Mouse (Mus musculus): ENCODE data around the gene Prkn. TPM values are rescaled to one million over a fixed set of nuclear protein-coding genes. Genes with fewer than 3 reads are reported as not detected.

Prkn gene
- total RNA-seq, 1 experiment, result 1.7 TPM

GRCm38 (mm10) chr17:11949551-11950197 lies 1109.5 kb downstream of the Prkn start:
- Histone ChIP-seq H3K36me3 (ENCODE audit: control insufficient read depth, insufficient read depth, low read length, poor library complexity, severe bottlenecking) (no peaks in the 10 kb centered on the region), H3K27ac (ENCODE audit: insufficient read depth, low read depth, low read length, poor library complexity, severe bottlenecking) (no peak overlapping the region), H3K9ac (ENCODE audit: insufficient read depth, low read depth, low read length, poor library complexity, severe bottlenecking) (no peak overlapping the region), H3K9me3 (ENCODE audit: control insufficient read depth, insufficient read depth, low read depth, low read length) (no peaks in the 10 kb centered on the region), H3K4me1 (ENCODE audit: control insufficient read depth in 2 of 2, insufficient read depth in 2 of 2, low read length in 2 of 2, poor library complexity in 1 of 2) (no peaks in the 10 kb centered on the region), H3K4me3 (ENCODE audit: insufficient read depth in 1 of 2, low read depth in 1 of 2, low read length in 2 of 2, poor library complexity in 1 of 2, severe bottlenecking in 1 of 2) (no peak overlapping the region)
- DNase-seq (ENCODE audit: low read depth, low spot score), result no peak
- no peak for TF ChIP-seq CHD2 (IDR thresholded peaks at IDR 0.05; ENCODE audit: low read depth, low read length)
- TF ChIP-seq ZNF384 (IDR thresholded peaks at IDR 0.05; ENCODE audit: low read depth, low read length), result no peak
- TF ChIP-seq HCFC1 (IDR thresholded peaks at IDR 0.05; ENCODE audit: borderline replicate concordance, insufficient read depth, low read length), result no peak
- no peak for TF ChIP-seq MAFK (IDR thresholded peaks at IDR 0.05; ENCODE audit: insufficient read depth, low read depth, low read length)
- in situ Hi-C loops (cut with MboI; ENCODE audit: low sequenced_read_pairs in 2 of 2, unreplicated experiment in 2 of 2), result no loop called here

- Histone ChIP-seq H3K27ac (ENCODE audit: insufficient read depth, low read depth, low read length, poor library complexity, severe bottlenecking) (no peak overlapping the region), H3K4me1 (ENCODE audit: control insufficient read depth in 2 of 2, insufficient read depth in 2 of 2, low read length in 2 of 2, poor library complexity in 1 of 2) (no peaks in the 10 kb centered on the region), H3K9me3 (ENCODE audit: control insufficient read depth, insufficient read depth, low read depth, low read length) (no peaks in the 10 kb centered on the region), H3K9ac (ENCODE audit: insufficient read depth, low read depth, low read length, poor library complexity, severe bottlenecking) (no peak overlapping the region), H3K36me3 (ENCODE audit: control insufficient read depth, insufficient read depth, low read length, poor library complexity, severe bottlenecking) (no peaks in the 10 kb centered on the region), H3K4me3 (ENCODE audit: insufficient read depth in 1 of 2, low read depth in 1 of 2, low read length in 2 of 2, poor library complexity in 1 of 2, severe bottlenecking in 1 of 2) (no peak overlapping the region)
- TF ChIP-seq HCFC1 (IDR thresholded peaks at IDR 0.05; ENCODE audit: borderline replicate concordance, insufficient read depth, low read length) (no peak), MAFK (IDR thresholded peaks at IDR 0.05; ENCODE audit: insufficient read depth, low read depth, low read length) (no peak), ZNF384 (IDR thresholded peaks at IDR 0.05; ENCODE audit: low read depth, low read length) (no peak), CHD2 (IDR thresholded peaks at IDR 0.05; ENCODE audit: low read depth, low read length) (no peak), ZC3H11A (IDR thresholded peaks at IDR 0.05; ENCODE audit: borderline replicate concordance, low read depth, low read length) (no peak)
- no peak for DNase-seq (ENCODE audit: low read depth, low spot score)
- in situ Hi-C loops (cut with MboI; ENCODE audit: low sequenced_read_pairs in 2 of 2, unreplicated experiment in 2 of 2), result no loop called here
Observed at GRCm38 (mm10) chr17:11950198-11950594, 1110.0 kb downstream of the Prkn start.

GRCm38 (mm10) chr17:11955317-11955716 lies 1115.1 kb downstream of the Prkn start:
- H3K9me3 ChIP-seq (ENCODE audit: control insufficient read depth, insufficient read depth, low read depth, low read length), result no peaks in the 10 kb centered on the region
- H3K4me1 ChIP-seq (ENCODE audit: control insufficient read depth in 2 of 2, insufficient read depth in 2 of 2, low read length in 2 of 2, poor library complexity in 1 of 2), result no peaks in the 10 kb centered on the region
- no peaks in the 10 kb centered on the region for H3K36me3 ChIP-seq (ENCODE audit: control insufficient read depth, insufficient read depth, low read length, poor library complexity, severe bottlenecking)
- no peak for DNase-seq (ENCODE audit: low read depth, low spot score)
- no peak overlapping the region for H3K4me3 ChIP-seq (ENCODE audit: insufficient read depth in 1 of 2, low read depth in 1 of 2, low read length in 2 of 2, poor library complexity in 1 of 2, severe bottlenecking in 1 of 2)
- no peak overlapping the region for H3K9ac ChIP-seq (ENCODE audit: insufficient read depth, low read depth, low read length, poor library complexity, severe bottlenecking)
- TF ChIP-seq MAFK (IDR thresholded peaks at IDR 0.05; ENCODE audit: insufficient read depth, low read depth, low read length) (no peak), HCFC1 (IDR thresholded peaks at IDR 0.05; ENCODE audit: borderline replicate concordance, insufficient read depth, low read length) (no peak), CHD2 (IDR thresholded peaks at IDR 0.05; ENCODE audit: low read depth, low read length) (no peak), ZNF384 (IDR thresholded peaks at IDR 0.05; ENCODE audit: low read depth, low read length) (no peak), ZC3H11A (IDR thresholded peaks at IDR 0.05; ENCODE audit: borderline replicate concordance, low read depth, low read length) (no peak)
- in situ Hi-C loops (cut with MboI; ENCODE audit: low sequenced_read_pairs in 2 of 2, unreplicated experiment in 2 of 2), result no loop called here
- no peak overlapping the region for H3K27ac ChIP-seq (ENCODE audit: insufficient read depth, low read depth, low read length, poor library complexity, severe bottlenecking)

GRCm38 (mm10) chr17:11960492-11960891 lies 1120.3 kb downstream of the Prkn start:
- DNase-seq (ENCODE audit: low read depth, low spot score), result no peak
- H3K9me3 ChIP-seq (ENCODE audit: control insufficient read depth, insufficient read depth, low read depth, low read length), result no peaks in the 10 kb centered on the region
- H3K4me3 ChIP-seq (ENCODE audit: insufficient read depth in 1 of 2, low read depth in 1 of 2, low read length in 2 of 2, poor library complexity in 1 of 2, severe bottlenecking in 1 of 2), result no peak overlapping the region
- in situ Hi-C loops (cut with MboI; ENCODE audit: low sequenced_read_pairs in 2 of 2, unreplicated experiment in 2 of 2), result no loop called here
- no peaks in the 10 kb centered on the region for H3K36me3 ChIP-seq (ENCODE audit: control insufficient read depth, insufficient read depth, low read length, poor library complexity, severe bottlenecking)
- H3K27ac ChIP-seq (ENCODE audit: insufficient read depth, low read depth, low read length, poor library complexity, severe bottlenecking), result no peak overlapping the region
- peaks cover 0 to 5% of the 10 kb centered on the region in 2 experiments; a peak in 2 of 4 replicates for H3K4me1 ChIP-seq (ENCODE audit: control insufficient read depth in 2 of 2, insufficient read depth in 2 of 2, low read length in 2 of 2, poor library complexity in 1 of 2)
- TF ChIP-seq ZC3H11A (IDR thresholded peaks at IDR 0.05; ENCODE audit: borderline replicate concordance, low read depth, low read length), result no peak
- TF ChIP-seq HCFC1 (IDR thresholded peaks at IDR 0.05; ENCODE audit: borderline replicate concordance, insufficient read depth, low read length), result no peak
- no peak for TF ChIP-seq CHD2 (IDR thresholded peaks at IDR 0.05; ENCODE audit: low read depth, low read length)
- H3K9ac ChIP-seq (ENCODE audit: insufficient read depth, low read depth, low read length, poor library complexity, severe bottlenecking), result no peak overlapping the region

GRCm38 (mm10) chr17:11962808-11963207 lies 1122.6 kb downstream of the Prkn start:
- H3K9ac ChIP-seq (ENCODE audit: insufficient read depth, low read depth, low read length, poor library complexity, severe bottlenecking), result no peak overlapping the region

More at GRCm38 (mm10) chr17:11962808-11963207, 1122.6 kb downstream of the Prkn start:
- no peak overlapping the region for H3K27ac ChIP-seq (ENCODE audit: insufficient read depth, low read depth, low read length, poor library complexity, severe bottlenecking)
- no peaks in the 10 kb centered on the region; the same call in 1 of the 2 replicates for H3K36me3 ChIP-seq (ENCODE audit: control insufficient read depth, insufficient read depth, low read length, poor library complexity, severe bottlenecking)
- no peak overlapping the region for H3K4me3 ChIP-seq (ENCODE audit: insufficient read depth in 1 of 2, low read depth in 1 of 2, low read length in 2 of 2, poor library complexity in 1 of 2, severe bottlenecking in 1 of 2)
- peak; percentile 59 for DNase-seq (ENCODE audit: low read depth, low spot score)
- TF ChIP-seq ZNF384 (IDR thresholded peaks at IDR 0.05; ENCODE audit: low read depth, low read length), result no peak
- TF ChIP-seq HCFC1 (IDR thresholded peaks at IDR 0.05; ENCODE audit: borderline replicate concordance, insufficient read depth, low read length), result no peak
- TF ChIP-seq ZC3H11A (IDR thresholded peaks at IDR 0.05; ENCODE audit: borderline replicate concordance, low read depth, low read length), result no peak
- no peak for TF ChIP-seq CHD2 (IDR thresholded peaks at IDR 0.05; ENCODE audit: low read depth, low read length)
- TF ChIP-seq MAFK (IDR thresholded peaks at IDR 0.05; ENCODE audit: insufficient read depth, low read depth, low read length), result no peak
- in situ Hi-C loops (cut with MboI; ENCODE audit: low sequenced_read_pairs in 2 of 2, unreplicated experiment in 2 of 2), result no loop called here
- H3K4me1 ChIP-seq (ENCODE audit: control insufficient read depth in 2 of 2, insufficient read depth in 2 of 2, low read length in 2 of 2, poor library complexity in 1 of 2), result peaks cover 0 to 5% of the 10 kb centered on the region in 2 experiments; a peak in 2 of 4 replicates
- H3K9me3 ChIP-seq (ENCODE audit: control insufficient read depth, insufficient read depth, low read depth, low read length), result no peaks in the 10 kb centered on the region
